Mouse (Mus musculus) small intestine, adult 2 months (tissue): ENCODE measurements around the gene Rabgap1l.

Experiments
- CTCF ChIP-seq: fragments of 200-500 bp; IDR thresholded peaks from 2 replicates; pipeline ENCODE4 v1.5.1; 2012; ENCODE audit warnings: low read depth, mild to moderate bottlenecking, control low read depth, inconsistent platforms, low read length, moderate library complexity, mixed read lengths; ENCODE audit not compliant: insufficient replicate concordance, insufficient read length; ENCODE audit errors: extremely low read depth
- POLR2A ChIP-seq: fragments of 200-500 bp; IDR thresholded peaks from 2 replicates; pipeline ENCODE4 v1.6.1; 2012; ENCODE audit warnings: low read depth, mild to moderate bottlenecking, control low read depth, inconsistent platforms, low read length, moderate library complexity

GRCm38 (mm10) chr1:160812428-160812827 lies 19.4 kb upstream of the Rabgap1l start:
- TF ChIP-seq POLR2A (no peak), CTCF (no peak)
